Mouse (Mus musculus) inflammation-experienced regulatory T-cells (primary cell): ENCODE measurements around the gene Gfra1. TPM values are rescaled to one million over a fixed set of nuclear protein-coding genes. Genes with fewer than 3 reads are reported as not detected.

Source experiments
- polyA plus RNA-seq, 2 experiments: library from polyadenylated mRNA; unstranded; fragments of 100-300 nt; shearing (Covaris generic); gene quantifications; one replicate each; pipeline ENCODE4 v1.2.1; 2017

The Gfra1 gene
- polyA plus RNA-seq, result under 1 TPM in 1 of 2 experiments, not detected in 1; 0.72 TPM

GRCm38 (mm10) chr19:58455496-58456061 is at the start of gene Gfra1:
Gfra1 (minus strand) TSS chr19:58455909.

Other genes starting within 250 kb of the Gfra1 start
- gene Ccdc172, start 56.1 kb upstream of the Gfra1 start, polyA plus RNA-seq, result not detected
- gene Pnlip, start 196.6 kb upstream of the Gfra1 start, polyA plus RNA-seq, result 1 to 10 TPM in 1 of 2 experiments, under 1 TPM in 1; 0.23 to 1.8 TPM